Mouse (Mus musculus) kidney, postnatal 0 days (tissue): Measurements from ENCODE around the gene Coq5. TPM values are rescaled to one million over a fixed set of nuclear protein-coding genes. Genes with fewer than 3 reads are reported as not detected.

Experiments used
- ATAC-seq: fragments of 200-750 bp; cut with Nextera tagmentation; replicated peaks from 2 replicates; pipeline ENCODE4 v1.8.0; 2017; ENCODE audit warnings: low read depth, moderate number of reproducible peaks, moderate TSS enrichment, moderate library complexity; ENCODE audit not compliant: low FRiP score
- DNase-seq: peaks from one replicate; pipeline ENCODE4 v3.0.0-alpha.2; 2016; ENCODE audit warnings: low spot score
- H3K27ac ChIP-seq: fragments of 300-500 bp; sonication (generic); 2 replicates; pipeline ENCODE4 v1.5.1; 2014; ENCODE audit warnings: mild to moderate bottlenecking
- H3K27me3 ChIP-seq: fragments of 300-500 bp; sonication (generic); 2 replicates; pipeline ENCODE4 v1.6.1; 2014; ENCODE audit warnings: low read length, mixed read lengths; ENCODE audit not compliant: insufficient read depth
- H3K36me3 ChIP-seq: fragments of 300-500 bp; sonication (generic); 2 replicates; pipeline ENCODE4 v1.6.1; 2014; ENCODE audit warnings: low read length, mixed read lengths; ENCODE audit not compliant: insufficient read depth
- H3K4me1 ChIP-seq: fragments of 300-500 bp; sonication (generic); replicated peaks from 2 replicates; pipeline ENCODE4 v1.6.1; 2014; ENCODE audit warnings: antibody characterized with exemption, low read length, mixed read lengths; ENCODE audit not compliant: insufficient read depth
- H3K4me2 ChIP-seq: fragments of 300-500 bp; sonication (generic); 2 replicates; pipeline ENCODE4 v1.6.1; 2014; ENCODE audit warnings: mild to moderate bottlenecking, low read length, moderate library complexity, mixed read lengths
- H3K4me3 ChIP-seq: fragments of 300-500 bp; sonication (generic); replicated peaks from 2 replicates; pipeline ENCODE4 v1.5.1; 2014; ENCODE audit warnings: low read depth, low read length
- H3K9ac ChIP-seq: fragments of 300-500 bp; sonication (generic); 2 replicates; pipeline ENCODE4 v1.6.1; 2014; ENCODE audit warnings: low read depth, low read length
- H3K9me3 ChIP-seq: fragments of 300-500 bp; sonication (generic); replicated peaks from 2 replicates; pipeline ENCODE4 v1.6.1; 2016; ENCODE audit warnings: low read length, inconsistent platforms, mixed read lengths
- CTCF ChIP-seq: IDR thresholded peaks from 2 replicates; pipeline ENCODE4 v1.5.1; 2016; ENCODE audit warnings: antibody characterized with exemption, low read depth, mild to moderate bottlenecking, moderate library complexity
- WGBS: fragments of 180-500 bp; shearing (Covaris S2); extraction: QIAGEN DNeasy Blood & Tissue Kit; methylation state at CpG from one replicate; pipeline ENCODE4 v1.1.7; 2014; 5-methylcytosine and 5-hydroxymethylcytosine counted together
- polyA plus RNA-seq: library from polyadenylated mRNA; unstranded; fragments of >200 nt; fragmentation: Nextera tagmentation; extraction: Ambion mirVana; gene quantifications from 2 replicates; pipeline ENCODE4 v1.2.1, GENCODE M21; 2015

Gene Coq5
- polyA plus RNA-seq, 1 experiment from 2014 or later, result 44.7 TPM

- TF ChIP-seq CTCF, result no peak
- ATAC-seq, result peak; percentile 62
- Histone ChIP-seq H3K36me3 (peaks cover 28% of the 10 kb centered on the region; the same call in 1 of the 2 replicates), H3K27me3 (no peaks in the 10 kb centered on the region), H3K27ac (0 out of 2 replicates have a peak overlapping the region, but pooled peaks have one; percentile 54), H3K4me2 (peak overlapping the region; percentile 61), H3K9me3 (no peaks in the 10 kb centered on the region), H3K4me1 (peaks cover 15% of the 10 kb centered on the region; the same call in 1 of the 2 replicates), H3K4me3 (peak overlapping the region; percentile 83), H3K9ac (peak overlapping the region; percentile 85)
- 9% methylated on average over 36 of the region's 36 CpGs for WGBS
- DNase-seq, result no peak
Measured at GRCm38 (mm10) chr5:115341314-115342165, 62.1 kb downstream of the Coq5 start.

Other genes with a start within 250 kb of the Coq5 start
- gene Gm10401, start 181.4 kb upstream of the Coq5 start, polyA plus RNA-seq, result 26.6 and 31.3 TPM in 2 replicates
- 105 and 117 TPM in 2 replicates for gene Acads, start 160.3 kb upstream of the Coq5 start, polyA plus RNA-seq
- 40.8 and 42.7 TPM in 2 replicates for gene Unc119b, start 144.7 kb upstream of the Coq5 start, polyA plus RNA-seq
- 43.6 and 44.4 TPM in 2 replicates for gene Mlec, start 121.5 kb upstream of the Coq5 start, polyA plus RNA-seq
- 0.87 and 1.2 TPM in 2 replicates for gene Cabp1, start 85.3 kb upstream of the Coq5 start, polyA plus RNA-seq
- 160 and 161 TPM in 2 replicates for gene Pop5, start 43.8 kb upstream of the Coq5 start, polyA plus RNA-seq
- gene Rnf10, start 6.8 kb upstream of the Coq5 start, polyA plus RNA-seq, result 120 and 124 TPM in 2 replicates
- gene Dynll1, start 21.3 kb downstream of the Coq5 start, polyA plus RNA-seq, result 1,395 and 1,475 TPM in 2 replicates
- gene Srsf9, start 47.5 kb downstream of the Coq5 start, polyA plus RNA-seq, result 234 and 251 TPM in 2 replicates
- 19.8 and 20.8 TPM in 2 replicates for gene Gatc, start 61.5 kb downstream of the Coq5 start, polyA plus RNA-seq
- 58.7 and 59.0 TPM in 2 replicates for gene Triap1, start 61.6 kb downstream of the Coq5 start, polyA plus RNA-seq
- 1,591 and 1,635 TPM in 2 replicates for gene Cox6a1, start 69.3 kb downstream of the Coq5 start, polyA plus RNA-seq
- gene Msi1, start 149.9 kb downstream of the Coq5 start, polyA plus RNA-seq, result 12.4 and 13.3 TPM in 2 replicates
- gene Pla2g1b, start 186.6 kb downstream of the Coq5 start, polyA plus RNA-seq, result 0.97 and 0.98 TPM in 2 replicates
- gene Sirt4, start 205.1 kb downstream of the Coq5 start, polyA plus RNA-seq, result 19.6 and 20.2 TPM in 2 replicates
- 48.3 and 53.1 TPM in 2 replicates for gene Pxn, start 227.0 kb downstream of the Coq5 start, polyA plus RNA-seq